Mouse (Mus musculus): Measurements from ENCODE around the gene Msmo1. TPM values are rescaled to one million over a fixed set of nuclear protein-coding genes. Genes with fewer than 3 reads are reported as not detected.

Msmo1 gene
- polyA plus RNA-seq, 1 experiment from 2014 or later: 114 TPM

DNA sequence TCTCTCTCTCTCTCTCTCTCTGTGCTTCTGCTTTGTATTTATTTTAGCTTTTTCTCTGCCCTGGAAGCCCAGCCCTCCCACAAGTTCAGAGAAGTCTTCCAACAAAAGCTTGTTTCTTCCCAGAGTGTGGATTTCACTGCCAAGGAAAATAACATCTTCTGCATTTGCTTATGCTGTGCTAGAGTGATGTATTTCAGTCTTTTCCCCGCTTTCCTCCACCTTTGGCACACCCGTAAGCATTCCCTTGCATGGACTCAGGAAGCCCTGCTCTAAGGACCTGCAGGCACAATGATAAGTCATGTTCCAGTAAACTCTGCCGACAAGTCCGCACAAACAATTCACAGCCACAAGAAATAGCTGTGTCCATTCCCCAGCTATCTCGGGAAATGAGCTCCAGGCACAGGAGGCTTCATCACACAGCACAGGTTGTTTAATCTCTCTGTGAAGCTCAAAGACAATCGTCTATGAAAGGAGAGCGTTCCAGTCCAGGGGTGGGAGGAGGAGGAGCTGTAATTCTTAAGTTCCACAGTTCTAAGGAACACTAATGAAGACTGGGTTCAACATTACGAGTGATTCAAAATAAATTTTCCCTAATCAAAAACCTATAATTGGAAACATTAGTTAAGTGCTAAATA, 58.5 kb downstream of the Msmo1 start:
- Histone ChIP-seq H3K27me3 (no peaks in the 10 kb centered on the region), H3K36me3 (no peaks in the 10 kb centered on the region), H3K27ac (no peak overlapping the region), H3K9me3 (replicated peaks) (no peaks in the 10 kb centered on the region), H3K4me2 (no peak overlapping the region), H3K9ac (no peak overlapping the region), H3K4me3 (replicated peaks) (no peak overlapping the region), H3K4me1 (replicated peaks) (no peaks in the 10 kb centered on the region)
- DNase-seq (no peak), ATAC-seq (ENCODE audit: low read depth) (no peak)
- 66% methylated on average over 8 of the region's 8 CpGs for WGBS (ENCODE audit: insufficient replicate concordance)

GRCm38 (mm10) chr8:64672920-64673319, 60.7 kb downstream of the Msmo1 start:
- Histone ChIP-seq H3K9ac (no peak overlapping the region), H3K4me3 (replicated peaks) (no peak overlapping the region), H3K27me3 (no peaks in the 10 kb centered on the region), H3K9me3 (replicated peaks) (no peaks in the 10 kb centered on the region), H3K27ac (no peak overlapping the region), H3K4me1 (replicated peaks) (no peaks in the 10 kb centered on the region), H3K4me2 (no peak overlapping the region), H3K36me3 (no peaks in the 10 kb centered on the region)
- ATAC-seq (ENCODE audit: low read depth): no peak
- no peak for DNase-seq
- 71% methylated on average over 2 of the region's 2 CpGs for WGBS (ENCODE audit: insufficient replicate concordance)

GRCm38 (mm10) chr8:64671937-64672336, 61.7 kb downstream of the Msmo1 start:
- no peak overlapping the region for H3K4me2 ChIP-seq
- no peak for DNase-seq
- H3K4me1 ChIP-seq (replicated peaks): no peaks in the 10 kb centered on the region
- WGBS (ENCODE audit: insufficient replicate concordance): 27% methylated on average over 1 of the region's 1 CpGs
- no peak overlapping the region for H3K27ac ChIP-seq
- no peak for ATAC-seq (ENCODE audit: low read depth)
- no peaks in the 10 kb centered on the region for H3K27me3 ChIP-seq
- H3K9ac ChIP-seq: no peak overlapping the region
- no peaks in the 10 kb centered on the region for H3K36me3 ChIP-seq
- no peaks in the 10 kb centered on the region for H3K9me3 ChIP-seq (replicated peaks)
- H3K4me3 ChIP-seq (replicated peaks): no peak overlapping the region

Other genes with a start within 250 kb of the Msmo1 start
- 4.9 and 5.0 TPM in 2 replicates for gene Cpe, start 40.7 kb downstream of the Msmo1 start, polyA plus RNA-seq (2015; fragmentation: Nextera tagmentation; extraction: Ambion mirVana)
- 3.8 and 4.0 TPM in 2 replicates for gene Klhl2, start 116.2 kb upstream of the Msmo1 start, polyA plus RNA-seq (2015; fragmentation: Nextera tagmentation; extraction: Ambion mirVana)
- 16.7 and 17.6 TPM in 2 replicates for gene Tmem192, start 213.4 kb upstream of the Msmo1 start, polyA plus RNA-seq (2015; fragmentation: Nextera tagmentation; extraction: Ambion mirVana)